Comparison of ENCODE assay signal across 27 mouse cellular contexts in the genomic region with DNA sequence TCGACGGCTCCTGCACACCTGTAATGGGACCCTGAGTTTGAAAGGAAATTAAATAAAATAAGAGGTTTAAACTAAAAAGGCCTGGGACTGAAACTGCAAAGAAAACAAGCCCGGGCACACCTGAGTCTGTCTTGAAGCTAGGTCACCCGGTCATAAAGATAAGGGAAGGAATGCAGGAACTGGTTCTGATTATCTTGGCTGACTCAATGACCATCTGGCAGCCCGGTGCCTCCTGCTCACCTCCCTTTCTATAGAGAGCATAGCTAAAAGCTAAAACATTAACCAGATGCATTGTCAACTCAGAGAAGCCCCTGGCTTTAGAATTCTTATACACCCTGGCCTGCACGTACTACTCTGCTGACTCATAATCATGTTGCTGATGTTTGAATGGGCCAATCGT.
A peak's percentile ranks its signal among the peaks of the same experiment; 100 is the strongest.
DNase-seq lines count a peak whose midpoint lies in the region; ATAC-seq and TF ChIP-seq lines count a peak whose summit lies in the region.
"Had no signal": no experiment of that assay in that cellular context is flagged by ENCODE, and none has a peak within 500 bp of the region (broad histone marks: within the 10 kb centered on the region; RNA-seq: fewer than 3 reads in every experiment).

No protein-coding gene starts in this region.

- TF ChIP-seq CTCF in intestine, postnatal 0 days (IDR thresholded peaks at IDR 0.05; ENCODE audit: low read depth) = no peak

- peak; percentile 7 for DNase-seq in MN1 (ENCODE audit: low spot score)
- peak; percentile 2 for DNase-seq in R1 (ENCODE audit: low read depth, low spot score)
- no peak for DNase-seq in embryo, embryonic 11 days
- no peak for DNase-seq in forebrain, embryonic 14.5 days (ENCODE audit: low spot score)
- DNase-seq: adrenal gland, postnatal 10 days; adrenal gland, postnatal 36 days; cerebellum, adult 11 months; cerebellum, adult 2 months; cerebellum, adult 9-11 months; cerebellum, postnatal 25 days; gastrocnemius, postnatal 10 days; gastrocnemius, postnatal 36 days; heart, postnatal 10 days; heart, postnatal 36 days had no signal

- no peak overlapping the region for H3K27ac ChIP-seq in intestine, postnatal 0 days (ENCODE audit: low read depth, low read length)
- H3K27ac ChIP-seq in forebrain, embryonic 14.5 days (ENCODE audit: low read depth, low read length) = no peak overlapping the region
- H3K27ac ChIP-seq: embryonic facial prominence, embryonic 10.5 days; embryonic facial prominence, embryonic 13.5 days; forebrain, embryonic 12.5 days; heart, embryonic 15.5 days; hindbrain, embryonic 10.5 days; hindbrain, embryonic 13.5 days had no signal

- H3K9me3 ChIP-seq in intestine, postnatal 0 days (ENCODE audit: control insufficient read depth) = no peaks in the 10 kb centered on the region
- H3K9me3 ChIP-seq in forebrain, embryonic 14.5 days (replicated peaks; ENCODE audit: control insufficient read depth, low read length) = no peaks in the 10 kb centered on the region
- H3K9me3 ChIP-seq: embryonic facial prominence, embryonic 10.5 days; embryonic facial prominence, embryonic 13.5 days; forebrain, embryonic 12.5 days; heart, embryonic 15.5 days; hindbrain, embryonic 10.5 days; hindbrain, embryonic 13.5 days had no signal

- no peak overlapping the region for H3K9ac ChIP-seq in intestine, postnatal 0 days (ENCODE audit: low read depth, low read length)
- H3K9ac ChIP-seq in forebrain, embryonic 14.5 days (ENCODE audit: low read length) = no peak overlapping the region
- H3K9ac ChIP-seq: embryonic facial prominence, embryonic 13.5 days; forebrain, embryonic 12.5 days; heart, embryonic 12.5 days; heart, embryonic 15.5 days; hindbrain, embryonic 13.5 days had no signal

- no peak overlapping the region for H3K4me3 ChIP-seq in intestine, postnatal 0 days (ENCODE audit: low read depth, low read length)
- H3K4me3 ChIP-seq in forebrain, embryonic 14.5 days (ENCODE audit: low read depth, low read length) = no peak overlapping the region
- H3K4me3 ChIP-seq: embryonic facial prominence, embryonic 10.5 days; embryonic facial prominence, embryonic 13.5 days; erythroblast, embryonic 14.5 days; forebrain, embryonic 12.5 days; heart, embryonic 12.5 days; heart, embryonic 15.5 days; hindbrain, embryonic 10.5 days; hindbrain, embryonic 13.5 days had no signal

- H3K27me3 ChIP-seq in intestine, postnatal 0 days (replicated peaks; ENCODE audit: control insufficient read depth, insufficient read depth, low read length) = no peaks in the 10 kb centered on the region
- H3K27me3 ChIP-seq in forebrain, embryonic 14.5 days (replicated peaks; ENCODE audit: control insufficient read depth, insufficient read depth, low read length) = no peaks in the 10 kb centered on the region
- H3K27me3 ChIP-seq: embryonic facial prominence, embryonic 13.5 days; forebrain, embryonic 12.5 days; heart, embryonic 12.5 days; heart, embryonic 15.5 days; hindbrain, embryonic 13.5 days had no signal

- 42% methylated on average over 7 of the region's 7 CpGs for WGBS in intestine, postnatal 0 days
- WGBS in forebrain, embryonic 14.5 days = 92% methylated on average over 7 of the region's 7 CpGs

- H3K4me2 ChIP-seq in intestine, postnatal 0 days (replicated peaks; ENCODE audit: low read depth) = no peak overlapping the region
- no peak overlapping the region for H3K4me2 ChIP-seq in forebrain, embryonic 14.5 days (ENCODE audit: low read length)
- H3K4me2 ChIP-seq: embryonic facial prominence, embryonic 13.5 days; forebrain, embryonic 12.5 days; heart, embryonic 12.5 days; heart, embryonic 15.5 days; hindbrain, embryonic 13.5 days had no signal

- ATAC-seq in intestine, postnatal 0 days = peak; percentile 42; the same call in 1 of the 2 replicates
- ATAC-seq in cerebellum, adult (ENCODE audit: insufficient number of reproducible peaks, low FRiP score, low TSS enrichment) = no peak
- ATAC-seq in forebrain, embryonic 14.5 days = no peak
- ATAC-seq: CD4-positive, CD25-positive, alpha-beta regulatory T cell, adult 4 months; forebrain, embryonic 16.5 days; hindbrain, embryonic 16.5 days had no signal

- H3K36me3 ChIP-seq in intestine, postnatal 0 days (ENCODE audit: control insufficient read depth, insufficient read depth) = no peaks in the 10 kb centered on the region
- no peaks in the 10 kb centered on the region for H3K36me3 ChIP-seq in forebrain, embryonic 14.5 days (ENCODE audit: control insufficient read depth, insufficient read depth, low read length)
- H3K36me3 ChIP-seq: embryonic facial prominence, embryonic 10.5 days; embryonic facial prominence, embryonic 13.5 days; forebrain, embryonic 12.5 days; heart, embryonic 12.5 days; heart, embryonic 15.5 days; hindbrain, embryonic 10.5 days; hindbrain, embryonic 13.5 days had no signal

- H3K4me1 ChIP-seq in intestine, postnatal 0 days (replicated peaks; ENCODE audit: control insufficient read depth, insufficient read depth, low read length) = no peaks in the 10 kb centered on the region
- H3K4me1 ChIP-seq in forebrain, embryonic 14.5 days (ENCODE audit: control insufficient read depth, insufficient read depth, low read length) = no peaks in the 10 kb centered on the region
- H3K4me1 ChIP-seq: embryonic facial prominence, embryonic 10.5 days; embryonic facial prominence, embryonic 13.5 days; forebrain, embryonic 12.5 days; heart, embryonic 12.5 days; heart, embryonic 15.5 days; hindbrain, embryonic 10.5 days; hindbrain, embryonic 13.5 days had no signal

Comparison
In these comparisons a context has a peak if more than half of its experiments do, and no peak if none do; other contexts are left out.
1. DNase-seq: peak in MN1 (single experiment) and R1 (single experiment); none in embryo, embryonic 11 days (single experiment) and forebrain, embryonic 14.5 days (single experiment).